Mouse (Mus musculus) bone marrow macrophage, adult 2 months (primary cell): Measurements from ENCODE around the gene Fpr2.

ENCODE experiments used
- CTCF ChIP-seq: IDR thresholded peaks from 2 replicates; pipeline ENCODE4 v1.5.1; 2012; ENCODE audit warnings: low read depth, mild to moderate bottlenecking, low read length, moderate library complexity
- POLR2A ChIP-seq: IDR thresholded peaks from 2 replicates; pipeline ENCODE4 v1.6.1; 2012; ENCODE audit warnings: mild to moderate bottlenecking, low read depth, low read length, borderline replicate concordance

- TF ChIP-seq CTCF = no peak
- TF ChIP-seq POLR2A = no peak
Measured at GRCm38 (mm10) chr17:17883840-17884239, 3.8 kb upstream of the Fpr2 start, which contains the start of gene Fpr1.
